9 mouse cellular contexts compared by ENCODE assay signal in the genomic region with DNA sequence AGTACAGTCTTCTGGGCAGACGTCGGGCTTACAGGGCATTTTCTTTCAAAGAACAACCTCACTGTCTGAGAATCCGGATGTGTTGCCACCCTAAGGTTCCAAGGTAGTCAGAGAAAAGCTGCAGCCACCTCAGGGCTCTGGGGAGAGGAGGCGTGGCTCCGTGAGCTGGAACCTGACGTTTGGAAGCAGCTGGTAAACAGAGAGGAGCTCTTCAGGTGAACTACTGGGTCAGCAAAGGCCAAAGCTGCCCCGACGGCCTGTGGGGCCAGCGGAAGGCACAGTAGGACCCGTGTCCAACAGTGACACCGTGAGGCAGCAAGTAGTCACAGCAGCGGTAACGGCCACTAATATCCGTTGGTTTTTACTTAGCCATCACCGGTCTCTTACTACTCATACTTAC. TPM values are rescaled to one million over a fixed set of nuclear protein-coding genes. Genes with fewer than 3 reads are reported as not detected.
A peak's percentile ranks its signal among the peaks of the same experiment; 100 is the strongest.
DNase-seq lines count a peak whose midpoint lies in the region; ATAC-seq and TF ChIP-seq lines count a peak whose summit lies in the region.
"Had no signal": no experiment of that assay in that cellular context is flagged by ENCODE, and none has a peak within 500 bp of the region (broad histone marks: within the 10 kb centered on the region; RNA-seq: fewer than 3 reads in every experiment).

No protein-coding gene starts in this region.

- no peak for ATAC-seq in forebrain, embryonic 14.5 days
- peak; percentile 41 for ATAC-seq in intestine, embryonic 16.5 days
- ATAC-seq in lung, embryonic 16.5 days (ENCODE audit: low read depth): peak; percentile 26; the same call in 1 of the 2 replicates

- no peak overlapping the region for H3K4me2 ChIP-seq in forebrain, embryonic 14.5 days (ENCODE audit: low read length)
- H3K4me2 ChIP-seq in intestine, embryonic 16.5 days (ENCODE audit: low read depth, low read length): no peak overlapping the region
- no peak overlapping the region for H3K4me2 ChIP-seq in lung, embryonic 16.5 days (ENCODE audit: low read depth, low read length)
- H3K4me2 ChIP-seq: heart, embryonic 15.5 days had no signal

- WGBS in spleen, adult 2 months: 14% methylated on average over 15 of the region's 15 CpGs
- 19% methylated on average over 15 of the region's 15 CpGs for WGBS in forebrain, embryonic 14.5 days
- 14% methylated on average over 15 of the region's 15 CpGs for WGBS in intestine, embryonic 16.5 days
- WGBS in lung, embryonic 16.5 days: 9% methylated on average over 15 of the region's 15 CpGs

- H3K27me3 ChIP-seq in spleen, adult 2 months (ENCODE audit: control insufficient read depth, insufficient read depth, low read length): no peaks in the 10 kb centered on the region
- H3K27me3 ChIP-seq in forebrain, embryonic 14.5 days (replicated peaks; ENCODE audit: control insufficient read depth, insufficient read depth, low read length): no peaks in the 10 kb centered on the region
- no peaks in the 10 kb centered on the region for H3K27me3 ChIP-seq in intestine, embryonic 16.5 days (replicated peaks; ENCODE audit: control insufficient read depth, insufficient read depth, low read length)
- H3K27me3 ChIP-seq in lung, embryonic 16.5 days (ENCODE audit: control insufficient read depth, insufficient read depth, low read depth, low read length): peaks cover 6% of the 10 kb centered on the region

- peak; percentile 84; the same call in 1 of the 2 replicates for TF ChIP-seq CTCF in spleen, adult 2 months (IDR thresholded peaks at IDR 0.05; ENCODE audit: extremely low read depth, insufficient read depth, insufficient read length, insufficient replicate concordance)

- no peaks in the 10 kb centered on the region for H3K9me3 ChIP-seq in forebrain, embryonic 14.5 days (replicated peaks; ENCODE audit: control insufficient read depth, low read length)
- no peaks in the 10 kb centered on the region for H3K9me3 ChIP-seq in intestine, embryonic 16.5 days (ENCODE audit: control insufficient read depth, low read length)
- H3K9me3 ChIP-seq in lung, embryonic 16.5 days (ENCODE audit: control insufficient read depth, low read length): no peaks in the 10 kb centered on the region
- H3K9me3 ChIP-seq: heart, embryonic 15.5 days had no signal

- no peak for TF ChIP-seq POLR2A in spleen, adult 2 months (IDR thresholded peaks at IDR 0.05; ENCODE audit: low read depth, low read length)

- DNase-seq in adrenal gland, adult (ENCODE audit: inconsistent age in 2 of 2, low spot score in 1 of 2): peak; percentile 67 to 85
- no peak for DNase-seq in adrenal gland, adult 8-10 months
- peak in 1 of 2 experiments; percentile 57 for DNase-seq in spleen, adult 2 months (ENCODE audit: low read depth in 1 of 2, low spot score in 2 of 2)
- DNase-seq in spleen, adult 12 weeks (ENCODE audit: low spot score): no peak
- peak; percentile 47 for DNase-seq in forebrain, embryonic 14.5 days (ENCODE audit: low spot score)
- peak; percentile 19 to 30 for DNase-seq in spleen, postnatal 14 days (ENCODE audit: low spot score in 2 of 2)

- H3K27ac ChIP-seq in spleen, adult 2 months (ENCODE audit: insufficient read depth, low read length): no peak overlapping the region
- H3K27ac ChIP-seq in forebrain, embryonic 14.5 days (ENCODE audit: low read depth, low read length): no peak overlapping the region
- no peak overlapping the region for H3K27ac ChIP-seq in intestine, embryonic 16.5 days (ENCODE audit: low read length)
- H3K27ac ChIP-seq in lung, embryonic 16.5 days (ENCODE audit: low read length): peak overlapping the region; percentile 49
- H3K27ac ChIP-seq: heart, embryonic 15.5 days had no signal

- no peak overlapping the region for H3K4me3 ChIP-seq in spleen, adult 2 months (ENCODE audit: extremely low read depth, insufficient read depth, insufficient read length)
- no peak overlapping the region for H3K4me3 ChIP-seq in forebrain, embryonic 14.5 days (ENCODE audit: low read depth, low read length)
- H3K4me3 ChIP-seq in intestine, embryonic 16.5 days (ENCODE audit: low read length): no peak overlapping the region
- no peak overlapping the region for H3K4me3 ChIP-seq in lung, embryonic 16.5 days (ENCODE audit: low read length)
- H3K4me3 ChIP-seq: heart, embryonic 15.5 days had no signal

- H3K36me3 ChIP-seq in spleen, adult 2 months (ENCODE audit: control insufficient read depth, insufficient read depth, low read length): no peaks in the 10 kb centered on the region
- no peaks in the 10 kb centered on the region for H3K36me3 ChIP-seq in forebrain, embryonic 14.5 days (ENCODE audit: control insufficient read depth, insufficient read depth, low read length)
- H3K36me3 ChIP-seq in intestine, embryonic 16.5 days (ENCODE audit: control insufficient read depth, insufficient read depth, low read length): no peaks in the 10 kb centered on the region
- H3K36me3 ChIP-seq in lung, embryonic 16.5 days (ENCODE audit: control insufficient read depth, insufficient read depth, low read length): no peaks in the 10 kb centered on the region
- H3K36me3 ChIP-seq: heart, embryonic 15.5 days had no signal

- H3K9ac ChIP-seq in forebrain, embryonic 14.5 days (ENCODE audit: low read length): no peak overlapping the region
- H3K9ac ChIP-seq in intestine, embryonic 16.5 days (ENCODE audit: low read depth, low read length): no peak overlapping the region
- no peak overlapping the region for H3K9ac ChIP-seq in lung, embryonic 16.5 days (ENCODE audit: low read length)
- H3K9ac ChIP-seq: heart, embryonic 15.5 days had no signal

- H3K4me1 ChIP-seq in spleen, adult 2 months (ENCODE audit: control insufficient read depth, insufficient read depth, insufficient read length): no peaks in the 10 kb centered on the region
- H3K4me1 ChIP-seq in forebrain, embryonic 14.5 days (ENCODE audit: control insufficient read depth, insufficient read depth, low read length): no peaks in the 10 kb centered on the region
- peaks cover 22% of the 10 kb centered on the region for H3K4me1 ChIP-seq in intestine, embryonic 16.5 days (ENCODE audit: control insufficient read depth, insufficient read depth, low read length)
- peaks cover 22% of the 10 kb centered on the region for H3K4me1 ChIP-seq in lung, embryonic 16.5 days (replicated peaks; ENCODE audit: control insufficient read depth, insufficient read depth, low read length)

RNA-seq across cellular contexts. Expression of a gene that starts 46.7 kb away (rescaled TPM):
- 1 to 10 TPM; 3.7 to 9.3 (median 5.8) TPM for total RNA-seq in adrenal gland, adult 8-10 months (2022)
- polyA plus RNA-seq in spleen, adult 2 months (2012; rRNA removed): 2.7 and 3.5 TPM in 2 replicates
- 57.5 and 62.4 TPM in 2 replicates for polyA plus RNA-seq in forebrain, embryonic 14.5 days (2014; fragmentation: Nextera tagmentation; extraction: Ambion mirVana)
- polyA plus RNA-seq in intestine, embryonic 16.5 days (2015; fragmentation: Nextera tagmentation; extraction: Ambion mirVana): 7.2 and 8.4 TPM in 2 replicates
- polyA plus RNA-seq in lung, embryonic 16.5 days (2015; fragmentation: Nextera tagmentation; extraction: Ambion mirVana): 23.5 and 23.8 TPM in 2 replicates

Comparison
In these comparisons a context has a peak if more than half of its experiments do, and no peak if none do; other contexts are left out.
1. DNase-seq: peak in adrenal gland, adult (2 of 2), forebrain, embryonic 14.5 days (single experiment) and spleen, postnatal 14 days (2 of 2); none in adrenal gland, adult 8-10 months (single experiment) and spleen, adult 12 weeks (single experiment).